Mouse (Mus musculus): ENCODE results near the gene Mia.

- TF ChIP-seq E2F4 (IDR thresholded peaks at IDR 0.05; ENCODE audit: insufficient replicate concordance, low read depth, low read length) (no peak), CTCF (conservative IDR thresholded peaks at IDR 0.05 in 1 of 2, IDR thresholded peaks at IDR 0.05 in 1 of 2; ENCODE audit: low read depth in 2 of 2, low read length in 2 of 2) (no peak)
These were observed 12.6 kb downstream of the Mia start for GRCm38 (mm10) chr7:27168371-27168770.
